Mouse (Mus musculus) liver, embryonic 14.5 days (tissue): Measurements from ENCODE around the gene Txnrd2.

Source experiments
- CTCF ChIP-seq: IDR thresholded peaks from 2 replicates; pipeline ENCODE4 v1.5.1; 2016; ENCODE audit warnings: antibody characterized with exemption, low read depth, control low read depth
- EP300 ChIP-seq: IDR thresholded peaks from 2 replicates; pipeline ENCODE4 v1.6.1; 2016; ENCODE audit warnings: antibody characterized with exemption, low read depth

DNA sequence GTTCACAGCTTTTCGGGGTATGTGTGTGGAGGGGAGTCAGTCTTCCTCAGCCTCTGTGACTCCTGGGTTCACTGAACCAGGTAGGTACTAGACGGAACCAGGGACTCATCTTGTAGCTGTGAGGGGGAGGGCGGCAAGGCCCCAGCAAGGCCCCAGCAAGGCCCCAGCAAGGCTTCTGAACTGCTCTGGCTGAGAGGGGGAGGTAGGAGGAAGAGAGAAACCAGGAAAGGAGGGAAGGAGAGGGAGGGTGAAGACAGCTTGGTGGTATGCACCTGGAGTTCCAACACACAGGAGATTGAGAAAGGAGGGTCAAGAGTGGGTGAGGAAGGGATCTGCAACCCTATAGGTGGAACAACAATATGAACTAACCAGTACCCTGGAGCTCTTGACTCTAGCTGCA is 9.3 kb upstream of the Txnrd2 start:
- no peak for TF ChIP-seq CTCF
- TF ChIP-seq EP300, result no peak
